Comparison of ENCODE assay signal across 9 mouse cellular contexts in the genomic region with DNA sequence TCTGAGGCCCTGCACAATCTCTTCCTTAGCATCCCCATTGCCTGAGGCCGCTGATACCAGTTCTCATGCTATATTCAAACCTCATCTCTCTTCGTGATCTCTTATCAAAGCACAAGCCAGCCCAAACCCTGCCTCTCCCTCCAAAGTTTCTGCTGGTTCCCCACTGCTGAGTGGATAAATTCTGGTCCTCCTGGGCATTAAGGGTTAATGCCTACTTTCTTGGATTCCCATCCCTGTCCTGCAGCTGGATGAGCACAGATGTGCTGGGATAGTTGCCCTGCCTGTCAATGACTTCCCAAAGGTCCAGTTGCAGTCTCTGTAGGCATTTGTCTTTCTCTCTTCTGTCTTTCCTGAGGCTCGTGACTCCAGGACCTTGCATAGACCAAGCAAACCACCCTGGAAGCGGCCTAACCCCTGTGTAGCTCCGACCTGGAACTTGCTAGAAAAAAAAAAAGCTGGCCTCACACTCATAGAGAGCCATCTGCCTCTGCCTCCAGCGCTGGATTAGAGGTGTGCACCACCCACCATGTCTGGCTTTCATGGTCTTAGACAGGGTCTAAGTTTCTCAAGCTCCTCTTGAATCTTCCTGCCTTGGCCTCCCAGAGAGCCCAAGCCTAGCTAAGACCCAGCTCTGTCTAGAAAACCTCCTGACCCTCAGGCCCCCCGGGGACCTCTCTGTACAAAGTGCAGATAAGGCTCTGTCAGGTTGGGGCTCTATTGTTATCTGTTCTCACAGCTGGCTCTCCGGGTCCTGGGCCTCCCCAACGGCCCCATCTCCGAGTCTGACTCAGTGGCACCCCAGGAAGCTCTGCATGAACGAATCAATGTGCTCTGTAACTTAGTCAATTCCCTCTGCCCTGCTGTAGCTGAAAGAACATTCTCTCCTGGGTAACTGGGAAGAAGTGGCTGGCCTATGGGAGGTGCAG. TPM values are rescaled to one million over a fixed set of nuclear protein-coding genes. Genes with fewer than 3 reads are reported as not detected.
DNase-seq lines count a peak whose midpoint lies in the region; ATAC-seq lines count a peak whose summit lies in the region.
"Had no signal": no experiment of that assay in that cellular context is flagged by ENCODE, and none has a peak within 500 bp of the region (broad histone marks: within the 10 kb centered on the region; RNA-seq: fewer than 3 reads in every experiment).

No protein-coding gene starts in this region.

- no peaks in the 10 kb centered on the region for H3K27me3 ChIP-seq in heart, embryonic 16.5 days (ENCODE audit: control insufficient read depth, insufficient read depth, low read length)
- H3K27me3 ChIP-seq in limb, embryonic 10.5 days (ENCODE audit: low read depth, poor library complexity, severe bottlenecking), result peaks cover 13% of the 10 kb centered on the region

- DNase-seq in heart, postnatal 4 days, result no peak
- DNase-seq in thymus, postnatal 4 days, result peak; percentile 40
- no peak for DNase-seq in thymus, postnatal 0 days (ENCODE audit: low spot score)
- DNase-seq in limb, embryonic 10.5 days (ENCODE audit: low spot score), result no peak
- no peak for DNase-seq in adrenal gland, postnatal 36 days
- DNase-seq in lung, postnatal 25 days (ENCODE audit: low spot score), result no peak
- DNase-seq in layer of hippocampus, adult 11-12 months (ENCODE audit: low spot score), result no peak

- H3K4me3 ChIP-seq in heart, embryonic 16.5 days (ENCODE audit: low read length), result no peak overlapping the region
- H3K4me3 ChIP-seq in limb, embryonic 10.5 days, result no peak overlapping the region
- H3K4me3 ChIP-seq: layer of hippocampus, adult 2 months had no signal

- H3K4me1 ChIP-seq in heart, embryonic 16.5 days (ENCODE audit: control insufficient read depth, insufficient read depth, low read length), result peaks cover 41% of the 10 kb centered on the region
- peaks cover 75% of the 10 kb centered on the region for H3K4me1 ChIP-seq in limb, embryonic 10.5 days

- no peaks in the 10 kb centered on the region for H3K9me3 ChIP-seq in heart, embryonic 16.5 days (replicated peaks; ENCODE audit: control insufficient read depth, low read length)
- no peaks in the 10 kb centered on the region for H3K9me3 ChIP-seq in limb, embryonic 10.5 days (replicated peaks)

- no peak overlapping the region for H3K9ac ChIP-seq in heart, embryonic 16.5 days (ENCODE audit: low read length)

- H3K36me3 ChIP-seq in heart, embryonic 16.5 days (ENCODE audit: control insufficient read depth, insufficient read depth), result no peaks in the 10 kb centered on the region
- no peaks in the 10 kb centered on the region for H3K36me3 ChIP-seq in limb, embryonic 10.5 days

- ATAC-seq in heart, embryonic 16.5 days (replicated peaks; ENCODE audit: extremely low read depth, insufficient read depth, low FRiP score), result no peak

- H3K4me2 ChIP-seq in heart, embryonic 16.5 days (ENCODE audit: low read depth, low read length), result no peak overlapping the region

- 51% methylated on average over 11 of the region's 11 CpGs for WGBS in heart, embryonic 16.5 days
- 63% methylated on average over 11 of the region's 11 CpGs for WGBS in limb, embryonic 10.5 days

- peak overlapping the region; percentile 69; the same call in 1 of the 2 replicates for H3K27ac ChIP-seq in heart, embryonic 16.5 days (ENCODE audit: low read length)
- peak overlapping the region; percentile 74 for H3K27ac ChIP-seq in limb, embryonic 10.5 days

RNA-seq across cellular contexts. Expression of a gene that starts 40.3 kb away (rescaled TPM):
- 5.9 and 7.7 TPM in 2 replicates for polyA plus RNA-seq in heart, embryonic 16.5 days (2015; fragmentation: Nextera tagmentation; extraction: Ambion mirVana)
- total RNA-seq in heart, postnatal 4 days (2021), result 10 to 100 TPM; 37.0 to 41.0 TPM
- polyA plus RNA-seq in thymus, postnatal 0 days (2015; fragmentation: Nextera tagmentation; extraction: Ambion mirVana), result 28.4 and 35.1 TPM in 2 replicates
- 13.4 and 14.2 TPM in 2 replicates for polyA plus RNA-seq in limb, embryonic 10.5 days (2016; fragmentation: Nextera tagmentation; extraction: Ambion mirVana)
- 10 to 100 TPM; 71.6 to 77.9 TPM for total RNA-seq in adrenal gland, postnatal 36 days (2021)
